Mouse (Mus musculus) intestine, embryonic 15.5 days (tissue): ENCODE measurements around the gene Crispld2. TPM values are rescaled to one million over a fixed set of nuclear protein-coding genes. Genes with fewer than 3 reads are reported as not detected.

Source experiments
- ATAC-seq: fragments of 200-750 bp; cut with Nextera tagmentation; 2 replicates; pipeline ENCODE4 v1.8.0; 2017; ENCODE audit warnings: moderate TSS enrichment, moderate library complexity
- H3K27ac ChIP-seq: fragments of 300-500 bp; sonication (generic); 2 replicates; pipeline ENCODE4 v1.5.1; 2015; ENCODE audit warnings: mild to moderate bottlenecking, inconsistent platforms
- H3K27me3 ChIP-seq: fragments of 300-500 bp; sonication (generic); replicated peaks from 2 replicates; pipeline ENCODE4 v1.6.1; 2015; ENCODE audit warnings: inconsistent platforms
- H3K36me3 ChIP-seq: fragments of 300-500 bp; sonication (generic); 2 replicates; pipeline ENCODE4 v1.6.1; 2015; ENCODE audit warnings: inconsistent platforms
- H3K4me1 ChIP-seq: fragments of 300-500 bp; sonication (generic); replicated peaks from 2 replicates; pipeline ENCODE4 v1.6.1; 2015; ENCODE audit warnings: inconsistent platforms
- H3K4me2 ChIP-seq: fragments of 300-500 bp; sonication (generic); replicated peaks from 2 replicates; pipeline ENCODE4 v1.6.1; 2015; ENCODE audit warnings: mild to moderate bottlenecking, inconsistent platforms
- H3K4me3 ChIP-seq: fragments of 300-500 bp; sonication (generic); replicated peaks from 2 replicates; pipeline ENCODE4 v1.5.1; 2015; ENCODE audit warnings: inconsistent platforms
- H3K9ac ChIP-seq: fragments of 300-500 bp; sonication (generic); 2 replicates; pipeline ENCODE4 v1.6.1; 2015; ENCODE audit warnings: inconsistent platforms
- H3K9me3 ChIP-seq: fragments of 300-500 bp; sonication (generic); 2 replicates; pipeline ENCODE4 v1.6.1; 2016; ENCODE audit warnings: inconsistent platforms
- WGBS: fragments of 180-500 bp; shearing (Covaris S2); methylation state at CpG from one replicate; pipeline ENCODE4 v1.1.7; 2015; 5-methylcytosine and 5-hydroxymethylcytosine counted together
- polyA plus RNA-seq: library from polyadenylated mRNA; unstranded; fragments of >200 nt; fragmentation: Nextera tagmentation; extraction: Ambion mirVana; gene quantifications from 2 replicates; pipeline ENCODE4 v1.2.1, GENCODE M21; 2015

Crispld2 gene
- polyA plus RNA-seq, 1 experiment from 2014 or later, result 24.9 TPM

GRCm38 (mm10) chr8:119967435-119967834 is 24.8 kb upstream of the Crispld2 start:
- Histone ChIP-seq H3K36me3 (no peaks in the 10 kb centered on the region), H3K4me1 (no peaks in the 10 kb centered on the region), H3K9me3 (no peaks in the 10 kb centered on the region), H3K27ac (no peak overlapping the region), H3K4me3 (no peak overlapping the region), H3K9ac (no peak overlapping the region), H3K4me2 (no peak overlapping the region), H3K27me3 (no peaks in the 10 kb centered on the region)
- 86% methylated on average over 9 of the region's 9 CpGs for WGBS
- no peak for ATAC-seq

- ATAC-seq, result no peak
- Histone ChIP-seq H3K9ac (no peak overlapping the region), H3K4me3 (no peak overlapping the region), H3K9me3 (no peaks in the 10 kb centered on the region), H3K4me2 (no peak overlapping the region), H3K27me3 (no peaks in the 10 kb centered on the region), H3K36me3 (no peaks in the 10 kb centered on the region), H3K27ac (no peak overlapping the region), H3K4me1 (no peaks in the 10 kb centered on the region)
- 82% methylated on average over 9 of the region's 9 CpGs for WGBS
Measured at GRCm38 (mm10) chr8:119970169-119970568, 22.1 kb upstream of the Crispld2 start.

GRCm38 (mm10) chr8:119972558-119972957 is 19.7 kb upstream of the Crispld2 start:
- Histone ChIP-seq H3K4me2 (no peak overlapping the region), H3K9ac (no peak overlapping the region), H3K4me3 (no peak overlapping the region), H3K4me1 (no peaks in the 10 kb centered on the region), H3K27me3 (no peaks in the 10 kb centered on the region), H3K9me3 (no peaks in the 10 kb centered on the region), H3K27ac (no peak overlapping the region), H3K36me3 (no peaks in the 10 kb centered on the region)
- ATAC-seq, result no peak
- WGBS, result 48% methylated on average over 12 of the region's 12 CpGs

- 75% methylated on average over 11 of the region's 11 CpGs for WGBS
- no peak overlapping the region for H3K27ac ChIP-seq
- no peak for ATAC-seq
- H3K4me2 ChIP-seq, result no peak overlapping the region
- H3K27me3 ChIP-seq, result no peaks in the 10 kb centered on the region
- H3K4me3 ChIP-seq, result no peak overlapping the region
- no peaks in the 10 kb centered on the region for H3K4me1 ChIP-seq
- no peaks in the 10 kb centered on the region for H3K9me3 ChIP-seq
- H3K36me3 ChIP-seq, result no peaks in the 10 kb centered on the region
- H3K9ac ChIP-seq, result no peak overlapping the region
Measured at GRCm38 (mm10) chr8:119978770-119979381, 13.4 kb upstream of the Crispld2 start.

GRCm38 (mm10) chr8:119981253-119981652 is 11.0 kb upstream of the Crispld2 start:
- no peak for ATAC-seq
- no peak overlapping the region for H3K4me2 ChIP-seq
- no peaks in the 10 kb centered on the region for H3K4me1 ChIP-seq
- H3K36me3 ChIP-seq, result no peaks in the 10 kb centered on the region
- H3K4me3 ChIP-seq, result no peak overlapping the region
- WGBS, result 70% methylated on average over 4 of the region's 4 CpGs
- H3K9ac ChIP-seq, result no peak overlapping the region
- H3K27ac ChIP-seq, result no peak overlapping the region
- H3K27me3 ChIP-seq, result no peaks in the 10 kb centered on the region
- no peaks in the 10 kb centered on the region for H3K9me3 ChIP-seq

- H3K4me1 ChIP-seq, result no peaks in the 10 kb centered on the region
- H3K9me3 ChIP-seq, result no peaks in the 10 kb centered on the region
- no peak overlapping the region for H3K27ac ChIP-seq
- ATAC-seq, result no peak
- H3K4me2 ChIP-seq, result no peak overlapping the region
- H3K27me3 ChIP-seq, result no peaks in the 10 kb centered on the region
- H3K4me3 ChIP-seq, result no peak overlapping the region
- H3K36me3 ChIP-seq, result no peaks in the 10 kb centered on the region
- H3K9ac ChIP-seq, result no peak overlapping the region
Measured at GRCm38 (mm10) chr8:119984085-119984484, 8.2 kb upstream of the Crispld2 start.

- 66% methylated on average over 5 of the region's 5 CpGs for WGBS
- 0 out of 2 replicates have a peak, but pooled peaks cover 1% of the 10 kb centered on the region for H3K27me3 ChIP-seq
- ATAC-seq, result no peak
- no peak overlapping the region for H3K4me2 ChIP-seq
- no peak overlapping the region for H3K9ac ChIP-seq
- no peaks in the 10 kb centered on the region for H3K36me3 ChIP-seq
- no peaks in the 10 kb centered on the region for H3K9me3 ChIP-seq
- H3K4me1 ChIP-seq, result no peaks in the 10 kb centered on the region
- no peak overlapping the region for H3K4me3 ChIP-seq
- no peak overlapping the region for H3K27ac ChIP-seq
Measured at GRCm38 (mm10) chr8:119986174-119986573, 6.1 kb upstream of the Crispld2 start.

- Histone ChIP-seq H3K4me2 (no peak overlapping the region), H3K9ac (no peak overlapping the region), H3K4me1 (peaks cover 4% of the 10 kb centered on the region; the same call in 1 of the 2 replicates), H3K36me3 (no peaks in the 10 kb centered on the region), H3K4me3 (no peak overlapping the region), H3K9me3 (no peaks in the 10 kb centered on the region), H3K27me3 (peaks cover 19% of the 10 kb centered on the region), H3K27ac (no peak overlapping the region)
- WGBS, result 58% methylated on average over 15 of the region's 15 CpGs
- ATAC-seq, result no peak
Measured at GRCm38 (mm10) chr8:119988087-119988486, 4.2 kb upstream of the Crispld2 start.

- H3K36me3 ChIP-seq, result no peaks in the 10 kb centered on the region
- 47% methylated on average over 7 of the region's 7 CpGs for WGBS
- peaks cover 15% of the 10 kb centered on the region for H3K4me1 ChIP-seq
- H3K9ac ChIP-seq, result no peak overlapping the region
- no peaks in the 10 kb centered on the region for H3K9me3 ChIP-seq
- peak overlapping the region; percentile 63 for H3K4me2 ChIP-seq
- peaks cover 24% of the 10 kb centered on the region for H3K27me3 ChIP-seq
- no peak overlapping the region for H3K27ac ChIP-seq
- 0 out of 2 replicates have a peak overlapping the region, but pooled peaks have one; percentile 14 for H3K4me3 ChIP-seq
- ATAC-seq, result no peak
Measured at GRCm38 (mm10) chr8:119994114-119994513, 1.9 kb downstream of the Crispld2 start.

- H3K27me3 ChIP-seq, result peaks cover 24% of the 10 kb centered on the region
- ATAC-seq, result no peak
- H3K4me2 ChIP-seq, result peak overlapping the region; percentile 63
- H3K36me3 ChIP-seq, result no peaks in the 10 kb centered on the region
- peaks cover 15% of the 10 kb centered on the region for H3K4me1 ChIP-seq
- 33% methylated on average over 6 of the region's 6 CpGs for WGBS
- no peak overlapping the region for H3K27ac ChIP-seq
- no peaks in the 10 kb centered on the region for H3K9me3 ChIP-seq
- H3K4me3 ChIP-seq, result 0 out of 2 replicates have a peak overlapping the region, but pooled peaks have one; percentile 14
- no peak overlapping the region for H3K9ac ChIP-seq
Measured at GRCm38 (mm10) chr8:119994556-119994955, 2.3 kb downstream of the Crispld2 start.

GRCm38 (mm10) chr8:119997266-119997665 is 5.0 kb downstream of the Crispld2 start:
- no peak overlapping the region for H3K4me3 ChIP-seq
- H3K27me3 ChIP-seq, result peaks cover 14% of the 10 kb centered on the region
- H3K4me2 ChIP-seq, result no peak overlapping the region
- H3K36me3 ChIP-seq, result no peaks in the 10 kb centered on the region
- WGBS, result 83% methylated on average over 4 of the region's 4 CpGs
- no peak overlapping the region for H3K9ac ChIP-seq
- H3K4me1 ChIP-seq, result peaks cover 22% of the 10 kb centered on the region
- no peak for ATAC-seq
- no peaks in the 10 kb centered on the region for H3K9me3 ChIP-seq
- no peak overlapping the region for H3K27ac ChIP-seq

- Histone ChIP-seq H3K9ac (no peak overlapping the region), H3K4me3 (no peak overlapping the region), H3K4me1 (peaks cover 30% of the 10 kb centered on the region), H3K27ac (peak overlapping the region; percentile 55), H3K36me3 (no peaks in the 10 kb centered on the region), H3K9me3 (no peaks in the 10 kb centered on the region), H3K4me2 (no peak overlapping the region), H3K27me3 (no peaks in the 10 kb centered on the region)
- WGBS, result 18% methylated on average over 8 of the region's 8 CpGs
- no peak for ATAC-seq
Measured at GRCm38 (mm10) chr8:120000461-120000860, 8.2 kb downstream of the Crispld2 start.

GRCm38 (mm10) chr8:120001712-120002111 is 9.5 kb downstream of the Crispld2 start:
- peaks cover 38% of the 10 kb centered on the region for H3K4me1 ChIP-seq
- WGBS, result 62% methylated on average over 7 of the region's 7 CpGs
- H3K4me3 ChIP-seq, result no peak overlapping the region
- no peak overlapping the region for H3K9ac ChIP-seq
- no peaks in the 10 kb centered on the region for H3K36me3 ChIP-seq
- no peak overlapping the region for H3K4me2 ChIP-seq
- 0 out of 2 replicates have a peak overlapping the region, but pooled peaks have one; percentile 55 for H3K27ac ChIP-seq
- no peaks in the 10 kb centered on the region for H3K27me3 ChIP-seq
- no peak for ATAC-seq
- H3K9me3 ChIP-seq, result no peaks in the 10 kb centered on the region
